Mouse (Mus musculus): Measurements from ENCODE around the gene Ttc13. TPM values are rescaled to one million over a fixed set of nuclear protein-coding genes. Genes with fewer than 3 reads are reported as not detected.

Gene Ttc13
- 13.4 and 16.4 TPM in 2 replicates for polyA plus RNA-seq (2012; rRNA removed)

DNA sequence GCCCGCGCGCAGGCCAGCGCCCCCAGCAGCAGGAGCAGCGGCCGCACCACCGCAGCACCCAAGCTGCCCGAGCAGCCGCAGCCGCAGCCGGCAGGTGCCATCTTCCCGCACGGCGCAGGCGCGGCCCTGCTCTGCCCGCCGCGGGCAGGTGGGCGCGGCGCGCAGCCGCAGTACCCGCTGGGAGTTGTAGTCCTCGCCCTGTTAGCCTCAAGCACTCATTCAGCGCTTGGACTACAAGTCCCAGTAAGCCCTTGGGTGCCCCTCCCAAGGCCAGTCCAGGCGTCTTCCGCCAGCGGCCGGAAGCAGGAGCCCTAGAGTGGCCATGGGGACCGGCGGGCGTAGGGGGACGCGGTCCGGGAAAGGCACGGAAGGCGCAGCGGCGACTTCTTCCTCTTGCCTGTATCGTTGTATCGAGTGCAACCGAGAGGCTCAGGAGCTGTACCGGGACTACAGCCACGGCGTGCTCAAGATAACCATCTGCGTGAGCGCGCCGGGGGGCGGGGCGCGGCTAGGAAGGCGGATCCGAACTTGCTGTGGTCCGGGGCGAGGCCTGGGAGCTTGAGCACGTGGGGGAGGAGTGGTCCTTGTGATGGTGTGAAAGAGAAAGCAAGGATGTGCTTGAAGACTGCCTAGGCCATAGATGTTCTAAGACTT, at the start of gene Ttc13, which contains the start of gene Arv1:
Gene Ttc13 (minus strand): TSS at position 122 of the 654 bp plus-strand sequence.
Gene Arv1 (plus strand): TSS at position 278 of the 654 bp plus-strand sequence.
- under 1% methylated on average over 59 of the region's 59 CpGs for WGBS
- Histone ChIP-seq H3K4me3 (replicated peaks; ENCODE audit: extremely low read depth, low read depth, low read length) (peak within 1 kb of the TSS; percentile 99), H3K4me1 (ENCODE audit: control insufficient read depth, insufficient read depth, low read length) (peaks cover 5% of the 10 kb centered on the region; the same call in 1 of the 2 replicates)
- TF ChIP-seq POLR2A (IDR thresholded peaks at IDR 0.05; ENCODE audit: borderline replicate concordance, extremely low read depth, low read depth, low read length) (peak; percentile 58), CTCF (IDR thresholded peaks at IDR 0.05; ENCODE audit: insufficient read depth, low read length) (no peak)
- peak; percentile 93 for DNase-seq

- Histone ChIP-seq H3K4me1 (ENCODE audit: control insufficient read depth, insufficient read depth, low read length) (no peaks in the 10 kb centered on the region), H3K4me3 (replicated peaks; ENCODE audit: extremely low read depth, low read depth, low read length) (no peak overlapping the region)
- 66% methylated on average over 7 of the region's 7 CpGs for WGBS
- DNase-seq, result no peak
- TF ChIP-seq POLR2A (IDR thresholded peaks at IDR 0.05; ENCODE audit: borderline replicate concordance, extremely low read depth, low read depth, low read length) (no peak), CTCF (IDR thresholded peaks at IDR 0.05; ENCODE audit: insufficient read depth, low read length) (no peak)
Measured at GRCm38 (mm10) chr8:124763061-124763460, 41.3 kb upstream of the Ttc13 start.

- peak; percentile 63 for TF ChIP-seq CTCF (IDR thresholded peaks at IDR 0.05; ENCODE audit: insufficient read depth, low read length)
- TF ChIP-seq POLR2A (IDR thresholded peaks at IDR 0.05; ENCODE audit: borderline replicate concordance, extremely low read depth, low read depth, low read length), result no peak
- Histone ChIP-seq H3K4me1 (ENCODE audit: control insufficient read depth, insufficient read depth, low read length) (no peaks in the 10 kb centered on the region), H3K4me3 (replicated peaks; ENCODE audit: extremely low read depth, low read depth, low read length) (no peak overlapping the region)
- WGBS, result 34% methylated on average over 3 of the region's 3 CpGs
- DNase-seq, result peak; percentile 26
Measured at GRCm38 (mm10) chr8:124758544-124758943, 36.8 kb upstream of the Ttc13 start.

- Histone ChIP-seq H3K4me1 (ENCODE audit: control insufficient read depth, insufficient read depth, low read length) (peaks cover 3% of the 10 kb centered on the region; the same call in 1 of the 2 replicates), H3K4me3 (replicated peaks; ENCODE audit: extremely low read depth, low read depth, low read length) (no peak overlapping the region)
- 58% methylated on average over 5 of the region's 5 CpGs for WGBS
- TF ChIP-seq CTCF (IDR thresholded peaks at IDR 0.05; ENCODE audit: insufficient read depth, low read length), result no peak
- TF ChIP-seq POLR2A (IDR thresholded peaks at IDR 0.05; ENCODE audit: borderline replicate concordance, extremely low read depth, low read depth, low read length), result no peak
- DNase-seq, result no peak
Measured at GRCm38 (mm10) chr8:124756601-124757000, 34.8 kb upstream of the Ttc13 start.

DNA sequence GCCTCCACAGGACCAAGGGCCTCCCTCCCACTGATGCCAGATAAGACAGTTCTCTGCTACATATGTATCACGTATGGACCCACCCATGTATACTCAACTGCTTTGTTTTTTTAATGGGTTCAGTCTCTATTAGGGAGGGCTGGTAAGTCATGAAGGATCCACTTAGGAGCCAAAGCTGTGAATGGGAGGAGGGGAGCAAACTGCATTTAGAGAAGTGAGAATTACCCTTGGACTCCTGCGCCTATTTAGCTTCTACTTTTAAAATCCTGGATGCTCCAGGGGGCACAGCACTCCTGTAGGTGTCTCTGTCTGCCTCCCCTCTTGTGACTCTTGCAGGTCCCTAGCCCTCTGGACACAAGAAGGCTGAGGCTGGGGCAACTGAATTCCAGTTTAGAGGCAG, 34.4 kb upstream of the Ttc13 start:
- no peak for DNase-seq
- TF ChIP-seq CTCF (IDR thresholded peaks at IDR 0.05; ENCODE audit: insufficient read depth, low read length) (no peak), POLR2A (IDR thresholded peaks at IDR 0.05; ENCODE audit: borderline replicate concordance, extremely low read depth, low read depth, low read length) (no peak)
- Histone ChIP-seq H3K4me1 (ENCODE audit: control insufficient read depth, insufficient read depth, low read length) (peaks cover 4% of the 10 kb centered on the region; the same call in 1 of the 2 replicates), H3K4me3 (replicated peaks; ENCODE audit: extremely low read depth, low read depth, low read length) (no peak overlapping the region)
- WGBS, result 65% methylated on average over 2 of the region's 2 CpGs

DNA sequence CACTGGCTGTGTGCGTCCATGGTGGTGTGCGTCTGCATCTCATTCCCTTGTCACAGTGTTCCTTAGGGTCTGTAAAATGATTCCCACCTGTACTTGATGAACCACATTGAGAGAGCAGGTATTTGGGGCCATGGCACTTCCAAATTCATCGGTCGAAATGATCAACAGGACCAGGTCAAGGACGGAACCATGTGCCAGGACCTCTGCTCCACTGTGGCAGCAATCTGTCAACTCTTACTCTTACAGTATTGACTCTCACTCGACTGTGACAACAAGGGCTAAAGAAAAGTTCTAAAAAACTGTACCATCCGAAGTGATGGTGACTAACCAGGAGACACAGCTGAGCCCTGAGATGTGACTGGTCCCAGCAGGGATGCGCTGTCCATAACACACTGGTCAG, 33.7 kb upstream of the Ttc13 start:
- Histone ChIP-seq H3K4me1 (ENCODE audit: control insufficient read depth, insufficient read depth, low read length) (peaks cover 6% of the 10 kb centered on the region; the same call in 1 of the 2 replicates), H3K4me3 (replicated peaks; ENCODE audit: extremely low read depth, low read depth, low read length) (no peak overlapping the region)
- WGBS, result 73% methylated on average over 8 of the region's 8 CpGs
- TF ChIP-seq POLR2A (IDR thresholded peaks at IDR 0.05; ENCODE audit: borderline replicate concordance, extremely low read depth, low read depth, low read length), result no peak
- no peak for TF ChIP-seq CTCF (IDR thresholded peaks at IDR 0.05; ENCODE audit: insufficient read depth, low read length)
- DNase-seq, result no peak

DNA sequence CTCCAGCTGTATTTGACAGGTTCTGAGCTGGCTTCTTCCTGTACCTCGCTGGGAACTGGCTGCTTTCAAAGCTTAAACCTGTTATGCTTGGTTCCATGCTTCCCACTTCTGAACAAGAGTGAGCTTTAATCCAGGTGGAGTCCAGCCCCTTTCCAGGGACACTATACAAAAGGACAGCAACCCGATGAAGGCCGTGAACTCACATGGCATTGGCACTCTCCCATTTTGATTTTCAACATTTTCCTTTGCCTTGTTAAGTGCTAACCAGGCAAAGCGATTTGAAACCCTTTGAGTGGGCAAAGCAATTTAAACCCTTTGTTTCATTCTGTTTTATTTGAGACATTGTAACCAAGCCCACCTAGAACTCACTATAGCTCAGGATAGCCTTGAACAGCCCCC, 33.0 kb upstream of the Ttc13 start:
- DNase-seq, result no peak
- no peak overlapping the region for H3K4me3 ChIP-seq (replicated peaks; ENCODE audit: extremely low read depth, low read depth, low read length)
- no peak for TF ChIP-seq CTCF (IDR thresholded peaks at IDR 0.05; ENCODE audit: insufficient read depth, low read length)
- TF ChIP-seq POLR2A (IDR thresholded peaks at IDR 0.05; ENCODE audit: borderline replicate concordance, extremely low read depth, low read depth, low read length), result no peak
- 31% methylated on average over 4 of the region's 4 CpGs for WGBS
- H3K4me1 ChIP-seq (ENCODE audit: control insufficient read depth, insufficient read depth, low read length), result peaks cover 6% of the 10 kb centered on the region; the same call in 1 of the 2 replicates

DNA sequence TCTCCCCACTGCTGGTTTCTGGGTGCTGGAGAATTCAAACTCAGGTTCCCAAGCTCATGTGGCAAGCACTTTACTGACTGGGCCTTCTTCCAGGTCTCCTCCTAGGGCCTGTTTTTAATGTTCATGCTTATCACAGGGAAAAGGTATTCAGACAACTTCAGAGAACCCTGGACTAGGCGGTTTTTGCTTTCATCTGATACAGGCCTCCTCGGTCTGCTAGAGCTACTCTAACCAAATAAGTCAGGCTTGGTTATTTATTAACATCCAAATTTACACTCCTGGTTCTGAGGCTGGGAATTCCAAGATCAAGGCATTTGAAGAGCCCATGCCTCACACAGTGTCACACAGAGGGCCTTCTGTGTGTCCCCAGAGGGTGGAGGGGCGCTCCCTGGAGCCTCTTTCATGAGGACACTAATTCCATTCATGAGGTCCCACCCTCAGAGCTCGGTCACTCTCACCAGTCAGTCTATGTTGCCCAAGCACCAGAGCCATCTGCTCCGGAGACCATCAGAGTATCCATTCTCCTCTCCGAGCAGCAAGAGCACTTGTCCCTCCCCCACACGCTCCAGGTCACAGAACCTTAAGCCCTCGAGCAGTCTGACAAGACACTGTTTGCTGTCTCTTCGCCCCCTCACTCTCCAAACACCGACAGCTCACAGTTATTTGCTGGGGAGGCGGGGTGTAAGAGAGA, 32.5 kb upstream of the Ttc13 start:
- Histone ChIP-seq H3K4me3 (replicated peaks; ENCODE audit: extremely low read depth, low read depth, low read length) (no peak overlapping the region), H3K4me1 (ENCODE audit: control insufficient read depth, insufficient read depth, low read length) (peaks cover 6% of the 10 kb centered on the region; the same call in 1 of the 2 replicates)
- no peak for TF ChIP-seq CTCF (IDR thresholded peaks at IDR 0.05; ENCODE audit: insufficient read depth, low read length)
- no peak for TF ChIP-seq POLR2A (IDR thresholded peaks at IDR 0.05; ENCODE audit: borderline replicate concordance, extremely low read depth, low read depth, low read length)
- DNase-seq, result no peak
- 25% methylated on average over 11 of the region's 11 CpGs for WGBS

DNA sequence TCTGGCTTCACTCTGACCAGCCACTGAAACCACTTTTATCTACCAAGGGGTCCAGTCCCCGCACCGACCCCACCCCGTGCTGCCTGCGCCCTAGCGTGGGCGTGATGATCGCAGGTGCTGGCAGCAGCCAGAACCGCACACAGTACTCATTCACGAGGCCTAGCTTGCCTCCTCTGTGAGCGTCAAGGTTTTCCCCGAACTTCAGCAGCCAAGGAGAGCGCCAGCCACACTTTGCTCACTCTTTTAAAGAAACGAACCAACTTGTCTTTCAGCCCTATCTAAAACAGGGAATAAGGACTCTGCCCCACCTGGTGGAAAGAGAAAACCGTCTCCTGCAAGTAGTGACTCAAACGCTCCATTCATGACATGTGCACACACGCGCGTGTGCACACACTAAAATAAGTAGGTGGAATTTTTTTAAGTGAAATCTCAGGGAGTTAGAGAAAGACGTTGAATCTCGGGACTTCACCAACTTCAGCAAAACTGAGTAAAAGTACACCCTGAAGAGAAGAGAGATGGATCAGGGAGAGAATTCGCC, 30.6 kb upstream of the Ttc13 start:
- WGBS, result 45% methylated on average over 21 of the region's 21 CpGs
- no peak overlapping the region for H3K4me3 ChIP-seq (replicated peaks; ENCODE audit: extremely low read depth, low read depth, low read length)
- DNase-seq, result no peak
- TF ChIP-seq CTCF (IDR thresholded peaks at IDR 0.05; ENCODE audit: insufficient read depth, low read length), result no peak
- no peak for TF ChIP-seq POLR2A (IDR thresholded peaks at IDR 0.05; ENCODE audit: borderline replicate concordance, extremely low read depth, low read depth, low read length)
- peaks cover 6% of the 10 kb centered on the region; the same call in 1 of the 2 replicates for H3K4me1 ChIP-seq (ENCODE audit: control insufficient read depth, insufficient read depth, low read length)

Measured in lung, adult 2 months (tissue).